In genomic region chr9:89678974-89679373, GRCm38 (mm10) we compare ENCODE assay signal across 9 mouse cellular contexts. TPM values are rescaled to one million over a fixed set of nuclear protein-coding genes. Genes with fewer than 3 reads are reported as not detected.
DNase-seq lines count a peak whose midpoint lies in the region; ATAC-seq and TF ChIP-seq lines count a peak whose summit lies in the region.
"Had no signal": no experiment of that assay in that cellular context is flagged by ENCODE, and none has a peak within 500 bp of the region (broad histone marks: within the 10 kb centered on the region; RNA-seq: fewer than 3 reads in every experiment).

No protein-coding gene starts in this region.

- H3K9me3 ChIP-seq in neural tube, embryonic 13.5 days = no peaks in the 10 kb centered on the region
- H3K9me3 ChIP-seq: stomach, embryonic 15.5 days had no signal

- DNase-seq in left cerebral cortex, adult 2 months (ENCODE audit: extremely low spot score in 1 of 2, low spot score in 2 of 2) = no peak
- DNase-seq in left cerebral cortex, adult 18-20 months (ENCODE audit: low spot score in 2 of 2) = no peak
- DNase-seq in cerebellum, postnatal 36 days = peak; percentile 5 to 15
- DNase-seq in kidney, adult 9 months = peak; percentile 22
- DNase-seq in right cerebral cortex, postnatal 36 days (ENCODE audit: low spot score in 2 of 2) = no peak
- DNase-seq in right cerebral cortex, adult 18-20 months = no peak
- DNase-seq in thymus, postnatal 4 days = no peak

- no peaks in the 10 kb centered on the region for H3K36me3 ChIP-seq in neural tube, embryonic 13.5 days
- H3K36me3 ChIP-seq: stomach, embryonic 15.5 days had no signal

- H3K27ac ChIP-seq in left cerebral cortex, adult 2 months = no peak overlapping the region
- no peak overlapping the region for H3K27ac ChIP-seq in neural tube, embryonic 13.5 days (replicated peaks)
- H3K27ac ChIP-seq: stomach, embryonic 15.5 days had no signal

- TF ChIP-seq CTCF in left cerebral cortex, adult 2 months (IDR thresholded peaks at IDR 0.05) = peak; percentile 67

- H3K27me3 ChIP-seq in neural tube, embryonic 13.5 days = no peaks in the 10 kb centered on the region
- H3K27me3 ChIP-seq: stomach, embryonic 15.5 days had no signal

- H3K9ac ChIP-seq in neural tube, embryonic 13.5 days = no peak overlapping the region
- H3K9ac ChIP-seq: stomach, embryonic 15.5 days had no signal

- H3K4me2 ChIP-seq in neural tube, embryonic 13.5 days = no peak overlapping the region
- H3K4me2 ChIP-seq: stomach, embryonic 15.5 days had no signal

- WGBS in neural tube, embryonic 13.5 days = 54% methylated on average over 1 of the region's 1 CpGs

- no peaks in the 10 kb centered on the region for H3K4me1 ChIP-seq in neural tube, embryonic 13.5 days (replicated peaks)
- H3K4me1 ChIP-seq: stomach, embryonic 15.5 days had no signal

- intact Hi-C loops in left cerebral cortex, adult 2 months (cut with DNase I) = loop anchor here (1.0 to 5.0 kb wide), 2 partner anchors 219 to 972 kb away; no protein-coding TSS in a partner anchor

- H3K4me3 ChIP-seq in left cerebral cortex, adult 2 months = no peak overlapping the region
- H3K4me3 ChIP-seq in neural tube, embryonic 13.5 days = no peak overlapping the region
- H3K4me3 ChIP-seq: stomach, embryonic 15.5 days had no signal

- ATAC-seq in neural tube, embryonic 13.5 days (ENCODE audit: low read depth) = peak; percentile 68

RNA-seq across cellular contexts. Expression of gene Tmed3, which starts 25.9 kb away (rescaled TPM):
- 10 to 100 TPM; 27.7 to 30.3 TPM for total RNA-seq in left cerebral cortex, adult 2 months (2021)
- 10 to 100 TPM; 26.2 to 28.6 TPM for total RNA-seq in left cerebral cortex, adult 18-20 months (2021)
- 48.1 and 51.7 TPM in 2 replicates for polyA plus RNA-seq in neural tube, embryonic 13.5 days (2015; fragmentation: Nextera tagmentation; extraction: Ambion mirVana)

RNA-seq across cellular contexts. Expression of gene Minar1, which starts 56.0 kb away (rescaled TPM):
- total RNA-seq in left cerebral cortex, adult 2 months (2021) = 1 to 10 TPM; 6.3 to 8.4 TPM
- 1 to 10 TPM; 7.2 to 7.7 TPM for total RNA-seq in left cerebral cortex, adult 18-20 months (2021)
- polyA plus RNA-seq in neural tube, embryonic 13.5 days (2015; fragmentation: Nextera tagmentation; extraction: Ambion mirVana) = 3.0 TPM in 2 replicates

RNA-seq across cellular contexts. Expression of gene Ankrd34c, which starts 59.3 kb away (rescaled TPM):
- total RNA-seq in left cerebral cortex, adult 2 months (2021) = 10 to 100 TPM; 10.3 to 13.8 TPM
- 10 to 100 TPM in 1 of 2 experiments, 1 to 10 TPM in 1; 9.1 to 12.3 TPM for total RNA-seq in left cerebral cortex, adult 18-20 months (2021)
- polyA plus RNA-seq in neural tube, embryonic 13.5 days (2015; fragmentation: Nextera tagmentation; extraction: Ambion mirVana) = 0.06 and 0.08 TPM in 2 replicates
- polyA plus RNA-seq: stomach, embryonic 15.5 days had no signal

Comparison
In these comparisons a context has a peak if more than half of its experiments do, and no peak if none do; other contexts are left out.
1. DNase-seq: peak in cerebellum, postnatal 36 days (2 of 2) and kidney, adult 9 months (single experiment); none in left cerebral cortex, adult 2 months (0 of 2), left cerebral cortex, adult 18-20 months (0 of 2), right cerebral cortex, postnatal 36 days (0 of 2), right cerebral cortex, adult 18-20 months (single experiment) and thymus, postnatal 4 days (single experiment).